In the genomic region with DNA sequence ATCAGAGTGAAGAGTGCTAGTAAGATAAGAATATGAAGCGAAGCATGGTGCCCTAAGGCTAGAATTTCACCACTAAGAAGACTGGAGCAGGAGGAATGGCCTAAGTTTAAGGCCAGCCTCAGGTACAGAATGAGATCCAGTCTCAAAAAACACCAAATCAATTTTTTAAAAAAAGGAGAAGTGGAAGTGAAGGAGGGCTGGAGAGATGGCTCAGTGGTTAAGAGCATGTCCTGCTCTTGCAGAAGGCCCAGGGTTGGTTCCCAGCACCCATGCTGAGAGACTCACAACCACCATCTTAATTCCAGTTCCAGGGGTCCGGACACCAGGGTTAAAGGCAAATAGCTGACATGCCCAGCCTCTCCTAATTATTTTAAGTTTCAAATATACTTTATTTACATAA, we compare ENCODE assay signal across 21 mouse cellular contexts. TPM values are rescaled to one million over a fixed set of nuclear protein-coding genes. Genes with fewer than 3 reads are reported as not detected.
DNase-seq lines count a peak whose midpoint lies in the region; ATAC-seq and TF ChIP-seq lines count a peak whose summit lies in the region.
"Had no signal": no experiment of that assay in that cellular context is flagged by ENCODE, and none has a peak within 500 bp of the region (broad histone marks: within the 10 kb centered on the region; RNA-seq: fewer than 3 reads in every experiment).

No protein-coding gene starts in this region.

- no peaks in the 10 kb centered on the region for H3K27me3 ChIP-seq in heart, adult 2 months (ENCODE audit: control insufficient read depth, insufficient read depth, low read length)
- H3K27me3 ChIP-seq in hindbrain, postnatal 0 days (ENCODE audit: insufficient read depth, low read length): no peaks in the 10 kb centered on the region
- H3K27me3 ChIP-seq: embryonic facial prominence, embryonic 13.5 days; hindbrain, embryonic 12.5 days; Patski had no signal

- H3K4me3 ChIP-seq in heart, adult 2 months: no peak overlapping the region
- H3K4me3 ChIP-seq in bone marrow, adult 2 months (replicated peaks; ENCODE audit: control insufficient read depth, low read depth, low read length): no peak overlapping the region
- no peak overlapping the region for H3K4me3 ChIP-seq in hindbrain, postnatal 0 days (ENCODE audit: low read length)
- H3K4me3 ChIP-seq: embryonic facial prominence, embryonic 13.5 days; heart, embryonic 10.5 days; hindbrain, embryonic 12.5 days had no signal

- TF ChIP-seq CTCF in heart, adult 2 months (IDR thresholded peaks at IDR 0.05): no peak
- TF ChIP-seq CTCF in bone marrow, adult 2 months (IDR thresholded peaks at IDR 0.05; ENCODE audit: control insufficient read depth, insufficient read depth, low read length): no peak
- TF ChIP-seq CTCF in hindbrain, postnatal 0 days (IDR thresholded peaks at IDR 0.05; ENCODE audit: low read depth): no peak

- ATAC-seq in granulocyte monocyte progenitor cell, adult 5-6 weeks (replicated peaks; ENCODE audit: poor library complexity, severe bottlenecking): 0 out of 2 replicates have a peak, but pooled peaks have one; percentile 13
- ATAC-seq in hindbrain, postnatal 0 days: no peak
- no peak for ATAC-seq in frontal cortex, adult (ENCODE audit: low TSS enrichment)
- ATAC-seq: forebrain, embryonic 14.5 days; hindbrain, embryonic 16.5 days; Patski had no signal

- DNase-seq in heart, adult 2 months: no peak
- DNase-seq in heart, adult 18-20 months: no peak
- DNase-seq in hindbrain, postnatal 0 days (ENCODE audit: low spot score): no peak
- DNase-seq in urinary bladder, postnatal 14 days (ENCODE audit: low spot score): no peak
- DNase-seq: adrenal gland, postnatal 14 days; cerebellum, adult 11 months; cerebellum, adult 8-10 months; cerebellum, postnatal 14 days; gastrocnemius, postnatal 10 days; heart, postnatal 10 days; heart, postnatal 4 days; kidney, adult 11 months had no signal

- peaks cover 18% of the 10 kb centered on the region for H3K79me2 ChIP-seq in heart, adult 2 months (replicated peaks; ENCODE audit: control insufficient read depth, insufficient read depth, low read length)

- peaks cover 22% of the 10 kb centered on the region for H3K36me3 ChIP-seq in heart, adult 2 months (ENCODE audit: control insufficient read depth, insufficient read depth, low read length)
- no peaks in the 10 kb centered on the region for H3K36me3 ChIP-seq in hindbrain, postnatal 0 days (ENCODE audit: insufficient read depth, low read length)
- H3K36me3 ChIP-seq: embryonic facial prominence, embryonic 13.5 days; heart, embryonic 10.5 days; hindbrain, embryonic 12.5 days had no signal

- peaks cover 31% of the 10 kb centered on the region for H3K4me1 ChIP-seq in heart, adult 2 months (ENCODE audit: control insufficient read depth, insufficient read depth, low read length)
- H3K4me1 ChIP-seq in bone marrow, adult 2 months (ENCODE audit: control insufficient read depth, insufficient read depth, low read length): peaks cover 14% of the 10 kb centered on the region
- no peaks in the 10 kb centered on the region for H3K4me1 ChIP-seq in hindbrain, postnatal 0 days (ENCODE audit: insufficient read depth, low read length)

- H3K27ac ChIP-seq in heart, adult 2 months: peak overlapping the region; percentile 40
- H3K27ac ChIP-seq in bone marrow, adult 2 months (ENCODE audit: control insufficient read depth, insufficient read depth, low read depth, low read length, poor library complexity): peak overlapping the region; percentile 52; the same call in 1 of the 2 replicates
- H3K27ac ChIP-seq in hindbrain, postnatal 0 days: no peak overlapping the region
- H3K27ac ChIP-seq: embryonic facial prominence, embryonic 13.5 days; hindbrain, embryonic 12.5 days had no signal

- H3K9ac ChIP-seq in heart, adult 2 months (ENCODE audit: low read depth, low read length): no peak overlapping the region
- no peak overlapping the region for H3K9ac ChIP-seq in hindbrain, postnatal 0 days (replicated peaks; ENCODE audit: low read length)
- H3K9ac ChIP-seq: embryonic facial prominence, embryonic 13.5 days; hindbrain, embryonic 12.5 days had no signal

- intact Hi-C loops in heart, adult 2 months (cut with DNase I): no loop called here

- H3K9me3 ChIP-seq in hindbrain, postnatal 0 days (ENCODE audit: low read length): no peaks in the 10 kb centered on the region
- H3K9me3 ChIP-seq: embryonic facial prominence, embryonic 13.5 days; heart, embryonic 10.5 days; hindbrain, embryonic 12.5 days had no signal

- no peak overlapping the region for H3K4me2 ChIP-seq in hindbrain, postnatal 0 days (ENCODE audit: low read depth, low read length)
- H3K4me2 ChIP-seq: embryonic facial prominence, embryonic 13.5 days; hindbrain, embryonic 12.5 days had no signal

- WGBS in heart, adult 2 months: 76% methylated on average over 2 of the region's 2 CpGs
- WGBS in bone marrow, adult 2 months: 84% methylated on average over 2 of the region's 2 CpGs
- 97% methylated on average over 2 of the region's 2 CpGs for WGBS in hindbrain, postnatal 0 days

- no peak for TF ChIP-seq POLR2A in heart, adult 2 months (IDR thresholded peaks at IDR 0.05; ENCODE audit: insufficient read depth, low read depth, low read length)
- no peak for TF ChIP-seq POLR2A in bone marrow, adult 2 months (IDR thresholded peaks at IDR 0.05; ENCODE audit: borderline replicate concordance, control insufficient read depth, low read depth, low read length)

- TF ChIP-seq EP300 in heart, adult 2 months (IDR thresholded peaks at IDR 0.05; ENCODE audit: insufficient read depth, low read depth, low read length): no peak

RNA-seq across cellular contexts. Expression of a gene that starts 13.6 kb away (rescaled TPM):
- total RNA-seq in heart, adult 2 months (2021): 10 to 100 TPM; 17.1 to 18.1 TPM
- 8.9 and 12.7 TPM in 2 replicates for polyA plus RNA-seq in heart, adult 2 months (2012; rRNA removed)
- 10 to 100 TPM; 16.9 to 17.0 TPM for total RNA-seq in heart, adult 18-20 months (2021)
- polyA plus RNA-seq in bone marrow, adult 2 months (2011; ENCODE audit: insufficient read depth, insufficient read length, low replicate concordance, missing spikeins): 6.9 and 12.7 TPM in 2 replicates
- total RNA-seq in granulocyte monocyte progenitor cell, adult 5-6 weeks (2014; fragmentation: Nextera tagmentation): 19.3 and 26.1 TPM in 2 replicates
- 18.1 and 19.1 TPM in 2 replicates for total RNA-seq in granulocyte monocyte progenitor cell, adult 5-6 weeks (2017)
- 12.8 and 15.5 TPM in 2 replicates for total RNA-seq in hindbrain, postnatal 0 days (2014; rRNA removed)
- polyA plus RNA-seq in hindbrain, postnatal 0 days (2015; fragmentation: Nextera tagmentation; extraction: Ambion mirVana): 4.9 and 5.2 TPM in 2 replicates
